Mouse (Mus musculus): ENCODE data around the gene Gpr15. TPM values are rescaled to one million over a fixed set of nuclear protein-coding genes. Genes with fewer than 3 reads are reported as not detected.

Gpr15 gene
- total RNA-seq, 2 experiments from 2014 or later = not detected

DNA sequence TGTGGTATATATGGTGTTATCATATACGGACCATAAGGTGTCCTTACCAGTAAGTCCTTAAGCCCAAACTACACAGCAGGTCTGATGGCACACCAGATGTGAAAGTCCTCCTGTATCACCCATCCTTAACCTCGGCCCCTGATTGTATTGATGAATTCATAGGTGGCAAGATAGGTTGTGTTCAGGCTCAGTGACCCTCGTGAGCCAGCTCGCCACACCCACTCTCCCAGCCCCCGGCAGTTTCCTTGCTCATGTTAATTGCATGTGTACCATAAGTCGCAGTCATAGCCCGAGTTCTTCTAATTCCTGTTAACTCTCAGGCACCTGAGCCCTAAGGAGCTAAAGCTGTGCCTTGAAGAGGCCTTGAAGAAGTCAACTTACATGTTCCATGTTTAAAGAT, 42.7 kb downstream of the Gpr15 start:
- intact Hi-C loops (cut with DNase I) = loop anchor here (10.0 kb wide), 1 partner anchor 729 kb away; the partner anchor contains the start of gene Gabrr3
- DNase-seq (ENCODE audit: extremely low spot score in 1 of 2, low spot score in 2 of 2) = no peak

DNA sequence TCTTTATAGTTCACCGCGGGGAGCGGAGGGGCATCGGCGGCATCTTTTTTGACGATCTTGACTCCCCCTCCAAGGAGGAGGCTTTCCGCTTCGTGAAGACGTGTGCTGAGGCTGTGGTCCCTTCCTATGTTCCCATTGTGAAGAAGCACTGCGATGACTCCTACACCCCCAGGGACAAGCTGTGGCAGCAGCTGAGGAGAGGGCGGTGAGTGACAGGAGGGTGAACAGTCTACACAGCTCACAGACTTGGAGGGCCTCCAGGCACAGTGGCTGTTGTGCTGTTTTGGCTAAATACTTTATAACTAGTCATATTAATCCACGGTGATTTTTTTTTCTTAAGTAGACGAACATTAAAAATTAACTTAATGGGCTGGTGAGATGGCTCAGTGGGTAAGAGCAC, 43.6 kb downstream of the Gpr15 start:
- DNase-seq (ENCODE audit: extremely low spot score in 1 of 2, low spot score in 2 of 2) = no peak

DNA sequence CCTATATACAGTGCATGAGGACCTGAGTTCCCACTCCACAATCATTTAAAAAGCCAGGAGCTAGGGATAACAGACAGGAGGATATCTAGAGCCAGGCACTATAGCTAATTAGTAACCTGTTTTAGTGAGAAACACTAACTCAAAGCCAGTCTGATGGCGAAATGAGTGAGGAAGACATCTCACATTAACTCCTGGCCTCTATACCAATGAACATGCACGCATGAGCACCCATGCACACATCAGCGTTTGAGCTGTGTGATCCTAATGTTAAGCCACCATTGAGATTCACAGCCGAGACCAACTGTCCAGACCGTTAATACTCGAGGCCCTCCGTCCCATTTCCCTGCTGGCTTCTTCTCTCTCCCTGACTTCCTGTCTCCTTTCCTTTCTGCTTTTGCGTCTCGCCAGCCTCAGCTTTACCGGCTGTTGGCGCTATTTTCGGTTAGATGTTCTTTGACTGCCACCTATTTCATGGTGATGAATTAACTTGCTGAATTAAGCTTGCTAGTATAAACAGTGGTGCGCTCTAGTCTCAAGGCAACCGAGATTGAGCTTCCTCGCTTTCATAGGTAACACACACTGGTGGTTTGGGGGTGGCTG, 45.0 kb downstream of the Gpr15 start:
- DNase-seq (ENCODE audit: extremely low spot score in 1 of 2, low spot score in 2 of 2) = no peak
- intact Hi-C loops (cut with DNase I) = loop anchor here (10.0 kb wide), 1 partner anchor 731 kb away; the partner anchor contains the start of gene Gabrr3

More for the DNA sequence above, 43.6 kb downstream of the Gpr15 start:
- intact Hi-C loops (cut with DNase I) = loop anchor here (10.0 kb wide), 1 partner anchor 730 kb away; the partner anchor contains the start of gene Gabrr3

DNA sequence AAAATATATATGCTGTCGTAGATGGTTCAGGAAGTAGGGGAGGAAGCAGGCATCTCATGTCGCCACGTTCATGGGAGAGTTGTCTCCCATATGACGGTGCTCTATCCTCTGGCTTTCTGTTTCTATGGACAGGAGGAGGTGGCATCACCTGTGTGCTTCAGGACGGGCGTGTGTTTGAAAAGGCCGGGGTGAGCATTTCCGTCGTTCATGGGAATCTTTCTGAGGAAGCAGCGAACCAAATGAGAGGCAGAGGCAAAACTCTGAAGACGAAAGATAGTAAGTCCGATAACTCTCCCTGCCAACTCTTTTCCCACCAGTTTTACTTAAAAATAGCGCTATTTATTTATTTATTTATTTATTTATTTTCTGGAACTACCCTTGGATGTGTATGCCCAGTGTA, 46.5 kb downstream of the Gpr15 start:
- DNase-seq (ENCODE audit: extremely low spot score in 1 of 2, low spot score in 2 of 2) = no peak
- intact Hi-C loops (cut with DNase I) = loop anchor here (10.0 kb wide), 1 partner anchor 732 kb away; the partner anchor contains the start of gene Gabrr3

DNA sequence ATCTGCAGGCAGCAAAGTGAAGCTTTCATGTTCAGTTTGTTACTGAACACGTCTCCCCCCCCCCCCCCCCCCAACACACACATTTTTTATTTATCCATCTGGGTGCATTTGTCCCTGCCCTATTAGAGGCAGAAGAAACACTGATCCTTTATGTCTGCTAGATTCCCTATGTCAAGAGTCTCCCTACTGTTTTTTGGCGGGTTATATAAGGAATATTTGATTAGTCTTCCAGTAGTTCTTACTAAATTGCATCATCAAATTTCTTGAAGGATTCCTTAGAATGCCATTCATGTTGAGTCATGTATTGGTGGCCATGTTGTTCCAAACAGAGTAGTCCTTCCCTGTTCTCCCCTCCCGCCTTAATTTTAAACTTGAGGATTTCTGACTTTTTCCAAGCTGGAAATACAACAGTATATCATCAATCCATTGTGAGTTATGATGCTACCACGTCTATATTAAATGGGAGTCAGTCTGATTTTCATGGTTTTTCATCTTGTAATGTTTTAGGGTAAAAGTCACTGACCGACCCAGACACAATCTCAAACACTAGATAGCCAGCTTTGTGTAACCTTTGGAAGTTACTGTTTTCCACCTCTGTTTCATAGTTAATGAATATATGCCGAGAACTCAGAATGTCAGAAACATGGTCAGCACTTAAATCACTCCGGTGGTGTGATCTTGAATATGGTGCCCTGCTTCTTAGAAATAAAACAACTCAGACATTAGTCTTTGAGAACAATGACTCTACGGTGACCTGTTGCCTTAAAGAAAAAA, 47.5 kb downstream of the Gpr15 start:
- intact Hi-C loops (cut with DNase I) = loop anchor here (10.0 kb wide), 1 partner anchor 733 kb away; the partner anchor contains the start of gene Gabrr3
- DNase-seq (ENCODE audit: extremely low spot score in 1 of 2, low spot score in 2 of 2) = no peak

DNA sequence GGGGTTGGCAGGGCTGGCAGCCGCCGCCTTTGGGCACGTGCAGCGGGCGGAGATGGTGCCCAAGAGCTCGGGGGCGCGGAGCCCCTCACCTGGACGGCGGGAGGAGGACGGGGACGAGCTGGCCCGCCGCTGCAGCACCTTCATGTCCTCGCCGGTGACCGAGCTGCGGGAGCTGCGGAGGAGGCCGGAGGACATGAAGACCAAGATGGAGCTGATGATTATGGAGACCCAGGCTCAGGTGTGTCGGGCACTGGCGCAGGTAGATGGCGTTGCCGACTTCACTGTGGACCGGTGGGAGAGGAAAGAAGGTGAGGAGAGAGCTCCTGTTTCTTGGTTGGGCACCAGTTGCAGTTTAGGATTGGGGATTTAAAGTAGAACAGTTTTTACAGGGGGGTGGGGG, 48.2 kb downstream of the Gpr15 start:
- DNase-seq (ENCODE audit: extremely low spot score in 1 of 2, low spot score in 2 of 2) = no peak
- intact Hi-C loops (cut with DNase I) = loop anchor here (10.0 kb wide), 1 partner anchor 734 kb away; the partner anchor contains the start of gene Gabrr3

DNA sequence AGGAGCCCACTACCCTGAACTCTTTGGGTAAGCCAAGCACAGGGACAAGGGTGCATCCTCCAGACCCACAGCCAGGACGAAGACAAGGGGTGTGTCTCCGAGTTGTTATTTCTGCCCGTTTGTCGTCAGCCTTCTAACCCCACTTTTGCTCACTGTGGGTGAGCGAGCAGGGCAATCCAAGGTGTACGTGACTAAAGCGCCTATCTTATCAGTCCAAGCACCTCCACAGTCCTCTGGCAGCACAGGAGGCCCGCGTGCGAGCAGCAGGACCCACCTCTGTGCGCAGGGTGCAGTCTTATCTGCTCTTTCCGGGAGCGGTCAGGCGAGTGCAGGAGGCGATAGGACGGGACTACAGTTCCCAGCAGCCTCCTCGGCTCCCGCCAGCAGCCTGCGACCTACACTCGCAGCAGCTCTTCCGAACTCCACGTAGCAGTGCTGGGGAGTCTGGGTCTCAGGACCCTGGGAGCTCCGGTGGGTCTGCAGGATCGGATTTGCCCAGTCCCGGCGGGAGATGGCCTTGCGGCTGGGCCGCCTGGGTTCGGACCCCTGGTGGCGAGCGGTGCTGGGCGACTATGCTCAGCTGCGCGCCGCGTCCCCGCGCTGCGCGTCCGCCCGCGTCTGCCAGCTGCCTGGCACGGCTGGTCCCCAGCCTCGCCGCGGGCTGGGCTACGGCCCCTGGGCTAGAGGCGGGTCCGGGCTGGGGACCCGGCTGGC, 48.8 kb downstream of the Gpr15 start, which contains the start of gene Cpox:
Cpox (plus strand) TSS at position 376 of the 714 bp plus-strand sequence.
- peak; percentile 75 to 82 for DNase-seq (ENCODE audit: extremely low spot score in 1 of 2, low spot score in 2 of 2)
- intact Hi-C loops (cut with DNase I) = loop anchor here (10.0 kb wide), 1 partner anchor 735 kb away; the partner anchor contains the start of gene Gabrr3

DNA sequence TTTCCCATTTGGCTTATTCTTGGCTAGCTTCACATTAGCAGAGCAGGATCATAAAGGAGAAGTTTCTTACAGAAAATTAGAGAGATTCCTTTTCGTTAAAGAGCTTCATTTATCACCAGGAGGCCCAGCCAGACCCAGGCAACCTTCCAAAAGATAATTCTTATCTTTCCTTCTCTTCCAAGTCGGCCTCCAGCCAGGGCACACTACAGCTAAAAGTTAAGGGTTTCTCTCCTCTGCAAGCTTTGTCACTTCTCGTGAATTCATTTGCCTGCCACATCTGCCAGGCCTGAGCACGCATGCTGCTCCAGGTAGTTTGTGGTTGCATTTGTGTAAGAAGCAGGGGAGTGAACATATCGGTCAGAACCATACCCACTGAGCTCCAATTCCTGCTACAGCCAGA, 49.6 kb downstream of the Gpr15 start:
- intact Hi-C loops (cut with DNase I) = no loop called here
- no peak for DNase-seq (ENCODE audit: extremely low spot score in 1 of 2, low spot score in 2 of 2)

DNA sequence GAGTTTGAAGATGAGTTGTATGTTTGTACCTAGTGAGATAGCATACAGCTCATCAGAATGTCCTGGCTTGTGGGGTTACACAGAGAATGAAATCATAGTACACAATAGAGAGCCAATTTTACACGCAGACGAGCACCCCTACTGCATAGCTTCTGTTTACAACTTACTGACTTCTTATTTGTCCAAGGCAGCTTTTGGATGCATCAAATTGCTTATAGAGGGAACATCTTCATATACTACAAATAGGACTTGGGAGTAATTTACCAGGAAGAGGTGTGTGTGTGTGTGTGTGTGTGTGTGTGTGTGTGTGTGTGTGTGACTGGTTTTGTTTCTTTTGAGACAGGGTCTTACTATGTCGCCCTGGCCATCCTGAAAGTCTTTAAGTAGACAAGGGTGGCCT, 50.3 kb downstream of the Gpr15 start:
- intact Hi-C loops (cut with DNase I) = no loop called here
- no peak for DNase-seq (ENCODE audit: extremely low spot score in 1 of 2, low spot score in 2 of 2)

Small RNA genes lying within 50 kb of the gene (microRNA-seq; reads per million reads assigned to microRNA genes)
- gene Gm27564 = not detected

Other genes with a start within 250 kb of the Gpr15 start
- 10 to 100 TPM; 20.6 to 22.1 TPM for gene St3gal6, start 194.8 kb downstream of the Gpr15 start, total RNA-seq (2021)
- gene Gm813, start 102.1 kb downstream of the Gpr15 start, total RNA-seq (2021) = not detected
- gene E330017A01Rik, start 80.3 kb downstream of the Gpr15 start, total RNA-seq (2021) = not detected
- gene Cpox, start 48.8 kb downstream of the Gpr15 start, total RNA-seq (2021) = 10 to 100 TPM; 27.7 to 28.9 TPM
- gene Cldnd1, start 8.8 kb upstream of the Gpr15 start, total RNA-seq (2021) = 100 to 1,000 TPM; 119 to 122 TPM
- gene Olfr172, start 44.1 kb upstream of the Gpr15 start, total RNA-seq (2021) = not detected
- not detected for gene Olfr173, start 81.2 kb upstream of the Gpr15 start, total RNA-seq (2021)
- gene Olfr175-ps1, start 107.7 kb upstream of the Gpr15 start, total RNA-seq (2021) = not detected
- not detected for gene Olfr177, start 155.7 kb upstream of the Gpr15 start, total RNA-seq (2021)
- not detected for gene Olfr178, start 173.0 kb upstream of the Gpr15 start, total RNA-seq (2021)
- gene Olfr181, start 209.7 kb upstream of the Gpr15 start, total RNA-seq (2021) = not detected
- not detected for gene Olfr180, start 210.3 kb upstream of the Gpr15 start, total RNA-seq (2021)

Data from left cerebral cortex, postnatal 10 days (tissue).